ENCODE assay signal across 17 mouse cellular contexts in genomic region chr10:3693699-3694280, GRCm38 (mm10). TPM values are rescaled to one million over a fixed set of nuclear protein-coding genes. Genes with fewer than 3 reads are reported as not detected.
DNase-seq lines count a peak whose midpoint lies in the region; ATAC-seq and TF ChIP-seq lines count a peak whose summit lies in the region.
"Had no signal": no experiment of that assay in that cellular context is flagged by ENCODE, and none has a peak within 500 bp of the region (broad histone marks: within the 10 kb centered on the region; RNA-seq: fewer than 3 reads in every experiment).

No protein-coding gene starts in this region.

- no peaks in the 10 kb centered on the region for H3K9me3 ChIP-seq in hindbrain, embryonic 14.5 days (ENCODE audit: control insufficient read depth, low read length)
- H3K9me3 ChIP-seq in hindbrain, embryonic 12.5 days (replicated peaks) = no peaks in the 10 kb centered on the region
- H3K9me3 ChIP-seq in limb, embryonic 14.5 days (ENCODE audit: control insufficient read depth, low read length) = no peaks in the 10 kb centered on the region
- H3K9me3 ChIP-seq: intestine, embryonic 15.5 days; kidney, embryonic 15.5 days; limb, embryonic 12.5 days had no signal

- peak; percentile 33 to 54 for DNase-seq in cerebellum, postnatal 10 days
- DNase-seq in cerebellum, postnatal 4 days (ENCODE audit: low spot score in 2 of 2) = no peak
- no peak for DNase-seq in hindbrain, embryonic 14.5 days (ENCODE audit: low spot score)
- peak; percentile 43 for DNase-seq in embryo, embryonic 11 days
- peak; percentile 79 for DNase-seq in limb, embryonic 14.5 days (ENCODE audit: low spot score)
- DNase-seq in Muller cell, postnatal 12 days (ENCODE audit: inconsistent ontology term) = no peak
- no peak for DNase-seq in right cerebral cortex, adult 2 months (ENCODE audit: low spot score in 2 of 2)
- DNase-seq: adrenal gland, postnatal 25 days; gastrocnemius, adult 2 months; liver, postnatal 0 days; right cerebral cortex, postnatal 25 days; thymus, postnatal 36 days had no signal

- H3K27me3 ChIP-seq in hindbrain, embryonic 14.5 days (ENCODE audit: control insufficient read depth, insufficient read depth, low read length) = no peaks in the 10 kb centered on the region
- H3K27me3 ChIP-seq in hindbrain, embryonic 12.5 days = no peaks in the 10 kb centered on the region
- no peaks in the 10 kb centered on the region for H3K27me3 ChIP-seq in limb, embryonic 14.5 days (ENCODE audit: control insufficient read depth, insufficient read depth, low read length)
- H3K27me3 ChIP-seq: intestine, embryonic 15.5 days; kidney, embryonic 15.5 days; limb, embryonic 12.5 days had no signal

- ATAC-seq in hindbrain, embryonic 14.5 days (ENCODE audit: low FRiP score) = peak; percentile 42; the same call in 1 of the 2 replicates
- no peak for ATAC-seq in hindbrain, embryonic 12.5 days (ENCODE audit: low FRiP score)
- ATAC-seq in limb, embryonic 14.5 days (ENCODE audit: low FRiP score, low read depth) = peak; percentile 68; the same call in 1 of the 2 replicates
- ATAC-seq: intestine, embryonic 15.5 days; liver, postnatal 0 days had no signal

- H3K4me2 ChIP-seq in hindbrain, embryonic 14.5 days (replicated peaks) = no peak overlapping the region
- H3K4me2 ChIP-seq in hindbrain, embryonic 12.5 days (replicated peaks) = no peak overlapping the region
- H3K4me2 ChIP-seq in limb, embryonic 14.5 days (replicated peaks; ENCODE audit: low read depth, low read length, severe bottlenecking) = no peak overlapping the region
- H3K4me2 ChIP-seq: intestine, embryonic 15.5 days; kidney, embryonic 15.5 days; limb, embryonic 12.5 days had no signal

- H3K36me3 ChIP-seq in hindbrain, embryonic 14.5 days (replicated peaks; ENCODE audit: control insufficient read depth, insufficient read depth) = no peaks in the 10 kb centered on the region
- no peaks in the 10 kb centered on the region for H3K36me3 ChIP-seq in hindbrain, embryonic 12.5 days
- H3K36me3 ChIP-seq in limb, embryonic 14.5 days (ENCODE audit: control insufficient read depth, insufficient read depth, low read length) = no peaks in the 10 kb centered on the region
- H3K36me3 ChIP-seq: intestine, embryonic 15.5 days; kidney, embryonic 15.5 days; limb, embryonic 12.5 days had no signal

- no peaks in the 10 kb centered on the region for H3K4me1 ChIP-seq in hindbrain, embryonic 14.5 days (replicated peaks; ENCODE audit: control insufficient read depth, insufficient read depth, low read length)
- H3K4me1 ChIP-seq in hindbrain, embryonic 12.5 days = no peaks in the 10 kb centered on the region
- H3K4me1 ChIP-seq in limb, embryonic 14.5 days (ENCODE audit: control insufficient read depth, insufficient read depth, low read length) = peaks cover 29% of the 10 kb centered on the region
- H3K4me1 ChIP-seq: intestine, embryonic 15.5 days had no signal

- H3K9ac ChIP-seq in hindbrain, embryonic 14.5 days = no peak overlapping the region
- H3K9ac ChIP-seq in hindbrain, embryonic 12.5 days = no peak overlapping the region
- H3K9ac ChIP-seq in limb, embryonic 14.5 days (ENCODE audit: low read depth, low read length, severe bottlenecking) = no peak overlapping the region
- H3K9ac ChIP-seq: intestine, embryonic 15.5 days; kidney, embryonic 15.5 days; limb, embryonic 12.5 days; liver, postnatal 0 days had no signal

- WGBS in hindbrain, embryonic 14.5 days = 47% methylated on average over 6 of the region's 6 CpGs
- 46% methylated on average over 6 of the region's 6 CpGs for WGBS in hindbrain, embryonic 12.5 days
- WGBS in limb, embryonic 14.5 days = 34% methylated on average over 6 of the region's 6 CpGs

- H3K27ac ChIP-seq in hindbrain, embryonic 14.5 days = no peak overlapping the region
- H3K27ac ChIP-seq in hindbrain, embryonic 12.5 days = no peak overlapping the region
- no peak overlapping the region for H3K27ac ChIP-seq in limb, embryonic 14.5 days (replicated peaks; ENCODE audit: low read depth, low read length)
- H3K27ac ChIP-seq: intestine, embryonic 15.5 days; kidney, embryonic 15.5 days; limb, embryonic 12.5 days; macrophage had no signal

- H3K4me3 ChIP-seq in hindbrain, embryonic 14.5 days (replicated peaks; ENCODE audit: low read length) = no peak overlapping the region
- no peak overlapping the region for H3K4me3 ChIP-seq in hindbrain, embryonic 12.5 days
- no peak overlapping the region for H3K4me3 ChIP-seq in limb, embryonic 14.5 days (replicated peaks; ENCODE audit: low read length)
- H3K4me3 ChIP-seq: gastrocnemius, adult 2 months; intestine, embryonic 15.5 days; kidney, embryonic 15.5 days; limb, embryonic 12.5 days had no signal

- no peak for TF ChIP-seq POLR2A in limb, embryonic 14.5 days (IDR thresholded peaks at IDR 0.05; ENCODE audit: borderline replicate concordance, extremely low read depth, insufficient read depth, insufficient read length)

RNA-seq across cellular contexts. Expression of gene Plekhg1, which starts 46.4 kb away (rescaled TPM):
- polyA plus RNA-seq in hindbrain, embryonic 14.5 days (2014; fragmentation: Nextera tagmentation; extraction: Ambion mirVana) = 9.1 and 10.3 TPM in 2 replicates
- 15.3 and 15.5 TPM in 2 replicates for polyA plus RNA-seq in hindbrain, embryonic 12.5 days (2016; fragmentation: Nextera tagmentation; extraction: Ambion mirVana)
- 13.4 and 14.3 TPM in 2 replicates for polyA plus RNA-seq in limb, embryonic 14.5 days (2012; rRNA removed)
- 18.7 and 20.9 TPM in 2 replicates for polyA plus RNA-seq in limb, embryonic 14.5 days (2014; fragmentation: Nextera tagmentation; extraction: Ambion mirVana)

Comparison
In these comparisons a context has a peak if more than half of its experiments do, and no peak if none do; other contexts are left out.
1. DNase-seq: peak in cerebellum, postnatal 10 days (2 of 2), embryo, embryonic 11 days (single experiment) and limb, embryonic 14.5 days (single experiment); none in cerebellum, postnatal 4 days (0 of 2), hindbrain, embryonic 14.5 days (single experiment), Muller cell, postnatal 12 days (single experiment) and right cerebral cortex, adult 2 months (0 of 2).